In genomic region chr9:62838506-62839171, GRCm38 (mm10) we compare ENCODE assay signal across 7 mouse cellular contexts. TPM values are rescaled to one million over a fixed set of nuclear protein-coding genes. Genes with fewer than 3 reads are reported as not detected.
DNase-seq lines count a peak whose midpoint lies in the region; ATAC-seq lines count a peak whose summit lies in the region.

TSS of gene Cln6 (plus strand) at chr9:62838785.

- ATAC-seq in common myeloid progenitor, adult 5-6 weeks (replicated peaks; ENCODE audit: low read depth, poor library complexity, severe bottlenecking), result peak; percentile 97
- peak; percentile 97 for ATAC-seq in megakaryocyte progenitor cell, adult 5-6 weeks (replicated peaks; ENCODE audit: poor library complexity)

- peak; percentile 85 to 91 for DNase-seq in adrenal gland, adult (ENCODE audit: inconsistent age in 2 of 2, low spot score in 1 of 2)
- peak; percentile 65 for DNase-seq in gastrocnemius, postnatal 10 days
- peak; percentile 87 for DNase-seq in induced T-regulatory cell, adult 2 months (ENCODE audit: low read depth)
- peak; percentile 40 to 76 for DNase-seq in left cerebral cortex, postnatal 10 days (ENCODE audit: extremely low spot score in 1 of 2, low spot score in 2 of 2)
- peak; percentile 83 for DNase-seq in skeletal muscle tissue, adult 2 months (ENCODE audit: low read depth, low spot score)

- intact Hi-C loops in left cerebral cortex, postnatal 10 days (cut with DNase I), result no loop called here

RNA-seq across cellular contexts. Expression of gene Cln6, which starts in this region (rescaled TPM):
- total RNA-seq in common myeloid progenitor, adult 5-6 weeks (2017), result 27.5 and 28.0 TPM in 2 replicates
- total RNA-seq in gastrocnemius, postnatal 10 days (2021), result 10 to 100 TPM; 12.1 to 13.1 TPM
- total RNA-seq in left cerebral cortex, postnatal 10 days (2021), result 10 to 100 TPM in 1 of 2 experiments, 1 to 10 TPM in 1; 9.6 to 10.8 TPM
- total RNA-seq in megakaryocyte progenitor cell, adult 5-6 weeks (2015), result 53.0 and 53.5 TPM in 2 replicates
- total RNA-seq in megakaryocyte progenitor cell, adult 5-6 weeks (2017), result 22.3 and 25.5 TPM in 2 replicates

Comparison
In these comparisons a context has a peak if more than half of its experiments do, and no peak if none do; other contexts are left out.
1. Peak in every context shown above with its lines: DNase-seq and ATAC-seq.